Mouse (Mus musculus): ENCODE measurements around the gene BC030870. TPM values are rescaled to one million over a fixed set of nuclear protein-coding genes. Genes with fewer than 3 reads are reported as not detected.

BC030870 gene
- polyA plus RNA-seq, 1 experiment, result not detected

DNA sequence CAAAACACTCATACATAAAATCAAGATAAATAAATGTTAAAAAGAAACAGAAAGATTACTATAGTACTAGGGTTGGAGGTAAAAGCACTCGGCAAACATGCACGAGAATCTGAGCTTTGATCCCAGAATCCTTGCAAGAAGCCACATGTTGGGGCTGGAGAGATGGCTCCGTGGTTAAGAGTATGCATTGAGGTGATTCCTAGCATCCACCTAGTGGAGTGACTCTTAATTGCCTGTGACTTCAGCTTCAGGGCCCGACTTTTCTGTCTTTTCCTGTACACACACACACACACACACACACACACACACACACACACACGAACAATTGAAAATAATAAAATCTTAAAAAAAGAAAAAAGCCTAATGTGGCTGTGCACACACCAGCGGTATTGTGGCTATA, 20.4 kb downstream of the BC030870 start:
- TF ChIP-seq POLR2A (IDR thresholded peaks at IDR 0.05; ENCODE audit: borderline replicate concordance, extremely low read depth, insufficient read depth, insufficient read length, poor library complexity, severe bottlenecking), result no peak
- no peak for TF ChIP-seq CTCF (IDR thresholded peaks at IDR 0.05; ENCODE audit: borderline replicate concordance, extremely low read depth, insufficient read depth, insufficient read length)
- no peak for DNase-seq (ENCODE audit: low read depth)

GRCm38 (mm10) chr8:65107936-65108718, 21.2 kb downstream of the BC030870 start:
- TF ChIP-seq CTCF (IDR thresholded peaks at IDR 0.05; ENCODE audit: borderline replicate concordance, extremely low read depth, insufficient read depth, insufficient read length), result no peak
- TF ChIP-seq POLR2A (IDR thresholded peaks at IDR 0.05; ENCODE audit: borderline replicate concordance, extremely low read depth, insufficient read depth, insufficient read length, poor library complexity, severe bottlenecking), result no peak
- no peak for DNase-seq (ENCODE audit: low read depth)

- TF ChIP-seq CTCF (IDR thresholded peaks at IDR 0.05; ENCODE audit: borderline replicate concordance, extremely low read depth, insufficient read depth, insufficient read length) (no peak), POLR2A (IDR thresholded peaks at IDR 0.05; ENCODE audit: borderline replicate concordance, extremely low read depth, insufficient read depth, insufficient read length, poor library complexity, severe bottlenecking) (no peak)
- no peak for DNase-seq (ENCODE audit: low read depth)
Measured at GRCm38 (mm10) chr8:65104041-65104440, 25.3 kb downstream of the BC030870 start.

DNA sequence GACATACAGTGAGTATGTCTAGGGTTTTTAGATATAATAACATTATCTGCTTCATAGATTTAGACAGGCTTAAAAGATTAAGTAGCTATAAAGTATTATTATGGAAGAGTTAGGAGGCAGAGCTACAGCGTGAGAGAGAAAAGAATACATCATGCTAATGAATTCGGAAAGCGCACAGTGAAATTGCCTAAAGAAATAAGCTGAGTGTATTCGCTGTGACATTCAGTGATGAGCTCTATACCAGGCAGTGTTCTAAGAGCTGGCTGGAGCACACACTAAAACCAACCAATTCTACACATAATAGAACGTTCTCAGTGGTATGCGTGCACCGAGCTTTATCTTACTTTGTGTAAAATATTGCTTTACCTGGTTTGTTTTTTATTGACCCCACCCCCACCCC, 25.7 kb downstream of the BC030870 start:
- peak; percentile 31 for DNase-seq (ENCODE audit: low read depth)

DNA sequence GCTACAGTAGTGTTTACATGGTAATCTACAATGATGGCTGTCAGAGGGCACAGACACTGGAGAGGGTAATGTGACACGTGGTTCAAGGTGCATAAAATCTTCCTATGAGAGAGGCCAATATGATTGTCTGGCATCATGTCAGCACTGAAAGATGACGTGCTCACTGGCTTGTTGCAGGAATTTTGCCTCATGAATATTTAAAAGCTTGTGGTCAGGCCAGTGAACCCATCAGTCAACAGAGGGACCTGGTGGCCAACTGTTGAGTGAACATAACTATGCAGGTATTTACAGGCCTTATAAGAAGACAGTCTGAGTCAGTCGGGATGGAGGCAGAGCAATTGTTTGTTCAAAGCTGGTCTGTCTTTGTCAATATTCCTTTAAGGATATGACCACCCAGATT, 29.6 kb downstream of the BC030870 start:
- TF ChIP-seq CTCF (IDR thresholded peaks at IDR 0.05; ENCODE audit: borderline replicate concordance, extremely low read depth, insufficient read depth, insufficient read length), result no peak
- no peak for TF ChIP-seq POLR2A (IDR thresholded peaks at IDR 0.05; ENCODE audit: borderline replicate concordance, extremely low read depth, insufficient read depth, insufficient read length, poor library complexity, severe bottlenecking)

More for the DNA sequence above, 25.7 kb downstream of the BC030870 start:
- no peak for TF ChIP-seq CTCF (IDR thresholded peaks at IDR 0.05; ENCODE audit: borderline replicate concordance, extremely low read depth, insufficient read depth, insufficient read length)
- TF ChIP-seq POLR2A (IDR thresholded peaks at IDR 0.05; ENCODE audit: borderline replicate concordance, extremely low read depth, insufficient read depth, insufficient read length, poor library complexity, severe bottlenecking), result no peak

DNA sequence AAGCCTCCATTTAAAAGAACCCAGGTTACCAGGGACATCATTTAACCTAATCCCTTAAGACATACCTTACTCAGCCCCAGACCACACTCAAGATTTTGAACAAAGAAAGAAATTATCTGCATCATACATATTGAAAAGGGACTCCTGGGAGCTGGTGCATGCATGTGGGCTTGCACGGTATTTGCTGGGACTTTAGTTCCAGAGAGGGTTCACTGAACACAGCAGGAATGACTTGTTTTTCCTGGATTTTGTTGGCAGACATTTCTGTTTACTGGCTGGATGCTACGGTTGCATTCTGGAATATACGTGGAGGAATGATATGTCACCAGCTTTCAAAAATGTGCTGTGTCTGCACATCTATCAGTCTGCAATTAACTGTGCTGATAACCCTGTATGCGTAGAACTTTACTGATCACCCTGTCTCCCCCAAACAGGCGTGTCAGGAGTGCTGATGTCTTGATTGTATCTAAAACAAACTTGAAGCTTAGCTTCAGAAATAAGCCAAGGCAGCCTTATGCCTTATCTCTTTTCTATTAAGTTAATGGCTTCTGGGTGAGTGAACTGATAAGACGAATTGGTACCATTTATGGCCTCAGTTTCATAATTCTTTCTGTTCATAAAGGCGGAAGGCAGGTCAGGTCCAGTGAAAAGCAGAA, 31.5 kb downstream of the BC030870 start:
- no peak for TF ChIP-seq POLR2A (IDR thresholded peaks at IDR 0.05; ENCODE audit: borderline replicate concordance, extremely low read depth, insufficient read depth, insufficient read length, poor library complexity, severe bottlenecking)
- TF ChIP-seq CTCF (IDR thresholded peaks at IDR 0.05; ENCODE audit: borderline replicate concordance, extremely low read depth, insufficient read depth, insufficient read length), result no peak
- no peak for DNase-seq (ENCODE audit: low read depth)

More for the DNA sequence above, 29.6 kb downstream of the BC030870 start:
- DNase-seq (ENCODE audit: low read depth), result no peak

GRCm38 (mm10) chr8:65089781-65090180, 39.6 kb downstream of the BC030870 start:
- no peak for DNase-seq (ENCODE audit: low read depth)
- TF ChIP-seq CTCF (IDR thresholded peaks at IDR 0.05; ENCODE audit: borderline replicate concordance, extremely low read depth, insufficient read depth, insufficient read length), result no peak
- TF ChIP-seq POLR2A (IDR thresholded peaks at IDR 0.05; ENCODE audit: borderline replicate concordance, extremely low read depth, insufficient read depth, insufficient read length, poor library complexity, severe bottlenecking), result no peak

- DNase-seq (ENCODE audit: low read depth), result no peak
- TF ChIP-seq POLR2A (IDR thresholded peaks at IDR 0.05; ENCODE audit: borderline replicate concordance, extremely low read depth, insufficient read depth, insufficient read length, poor library complexity, severe bottlenecking) (no peak), CTCF (IDR thresholded peaks at IDR 0.05; ENCODE audit: borderline replicate concordance, extremely low read depth, insufficient read depth, insufficient read length) (no peak)
Measured at GRCm38 (mm10) chr8:65088120-65088519, 41.2 kb downstream of the BC030870 start.

DNA sequence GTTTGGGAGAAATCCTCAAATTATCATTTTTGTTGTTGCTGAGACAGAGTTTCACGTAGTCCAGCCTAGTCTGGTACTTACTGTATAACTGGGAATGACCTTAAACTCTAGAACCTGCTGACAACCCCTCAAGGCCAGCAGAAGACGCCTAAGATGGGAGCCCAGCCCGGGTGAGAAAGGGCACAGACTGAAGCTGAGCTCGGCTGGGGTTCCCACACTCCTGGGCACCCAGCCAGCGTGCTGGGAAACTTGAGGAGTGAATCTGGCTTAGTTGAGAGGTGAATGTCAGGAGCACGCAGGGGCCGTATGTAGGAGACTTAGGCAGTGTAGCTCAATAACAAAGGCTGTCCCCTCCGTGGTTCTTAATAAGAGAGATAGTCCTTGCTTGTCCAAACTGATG, 41.7 kb downstream of the BC030870 start:
- no peak for TF ChIP-seq POLR2A (IDR thresholded peaks at IDR 0.05; ENCODE audit: borderline replicate concordance, extremely low read depth, insufficient read depth, insufficient read length, poor library complexity, severe bottlenecking)
- no peak for TF ChIP-seq CTCF (IDR thresholded peaks at IDR 0.05; ENCODE audit: borderline replicate concordance, extremely low read depth, insufficient read depth, insufficient read length)
- DNase-seq (ENCODE audit: low read depth), result no peak

GRCm38 (mm10) chr8:65085680-65086079, 43.7 kb downstream of the BC030870 start:
- no peak for TF ChIP-seq POLR2A (IDR thresholded peaks at IDR 0.05; ENCODE audit: borderline replicate concordance, extremely low read depth, insufficient read depth, insufficient read length, poor library complexity, severe bottlenecking)
- TF ChIP-seq CTCF (IDR thresholded peaks at IDR 0.05; ENCODE audit: borderline replicate concordance, extremely low read depth, insufficient read depth, insufficient read length), result peak; percentile 12; the same call in 1 of the 2 replicates
- no peak for DNase-seq (ENCODE audit: low read depth)

DNA sequence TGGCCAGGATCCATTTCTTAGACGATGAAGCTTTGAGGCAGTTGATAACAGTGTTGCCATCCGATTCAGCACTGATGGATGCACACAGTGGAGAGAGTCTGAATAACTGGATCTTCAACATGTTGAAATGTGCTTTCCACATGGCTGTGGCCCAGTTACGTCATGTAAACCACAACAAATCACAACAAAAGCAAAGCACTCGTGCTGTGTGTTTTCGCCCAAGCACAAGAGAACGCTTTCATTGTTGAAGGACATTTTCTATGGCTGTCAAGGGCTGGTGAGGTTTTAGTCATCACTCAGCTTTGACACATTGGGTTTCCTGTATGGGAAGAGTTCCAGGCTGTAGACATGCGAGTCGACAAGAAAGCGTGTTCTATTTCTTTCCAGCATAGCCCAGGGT, 48.6 kb downstream of the BC030870 start:
- no peak for TF ChIP-seq CTCF (IDR thresholded peaks at IDR 0.05; ENCODE audit: borderline replicate concordance, extremely low read depth, insufficient read depth, insufficient read length)
- TF ChIP-seq POLR2A (IDR thresholded peaks at IDR 0.05; ENCODE audit: borderline replicate concordance, extremely low read depth, insufficient read depth, insufficient read length, poor library complexity, severe bottlenecking), result no peak
- no peak for DNase-seq (ENCODE audit: low read depth)
